Comparison of ENCODE assay signal across 22 mouse cellular contexts in the genomic region with DNA sequence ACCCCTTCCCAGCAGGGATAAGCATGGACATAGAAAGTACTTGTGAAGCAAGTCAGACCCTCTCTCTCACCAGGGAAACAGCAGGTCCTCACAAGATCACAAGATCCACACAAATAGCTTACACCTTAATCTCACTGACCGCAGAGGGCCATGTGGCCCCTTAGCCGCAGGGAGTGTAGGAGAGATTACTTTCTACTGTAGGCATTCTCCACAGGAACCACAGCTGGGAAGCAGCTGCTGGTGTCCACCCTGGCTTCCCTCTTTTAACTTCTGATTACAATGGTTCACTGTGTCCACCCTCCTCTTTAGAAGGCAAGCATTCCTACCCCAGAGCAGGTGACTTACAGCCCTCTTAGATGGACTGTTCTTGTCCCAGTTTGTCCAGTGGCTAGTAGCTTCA. TPM values are rescaled to one million over a fixed set of nuclear protein-coding genes. Genes with fewer than 3 reads are reported as not detected.
DNase-seq lines count a peak whose midpoint lies in the region; ATAC-seq and TF ChIP-seq lines count a peak whose summit lies in the region.
"Had no signal": no experiment of that assay in that cellular context is flagged by ENCODE, and none has a peak within 500 bp of the region (broad histone marks: within the 10 kb centered on the region; RNA-seq: fewer than 3 reads in every experiment).

No protein-coding gene starts in this region.

- no peak for TF ChIP-seq CTCF in liver, postnatal 0 days (IDR thresholded peaks at IDR 0.05; ENCODE audit: low read depth)

- H3K9me3 ChIP-seq in heart, embryonic 15.5 days (replicated peaks) = no peaks in the 10 kb centered on the region
- H3K9me3 ChIP-seq in heart, embryonic 11.5 days (replicated peaks; ENCODE audit: control insufficient read depth, low read length) = no peaks in the 10 kb centered on the region
- H3K9me3 ChIP-seq in liver, postnatal 0 days (ENCODE audit: low read length) = no peaks in the 10 kb centered on the region
- no peaks in the 10 kb centered on the region for H3K9me3 ChIP-seq in forebrain, embryonic 16.5 days (ENCODE audit: control insufficient read depth, low read length)
- H3K9me3 ChIP-seq: embryonic facial prominence, embryonic 12.5 days; hindbrain, embryonic 13.5 days; stomach, embryonic 15.5 days had no signal

- DNase-seq in MEL-GATA-1-ER (ENCODE audit: extremely low read depth, low read depth) (peak; percentile 38), liver (peak; percentile 57)
- DNase-seq in liver, postnatal 0 days = no peak
- DNase-seq in right cerebral cortex, postnatal 36 days (ENCODE audit: low spot score in 2 of 2) = no peak
- DNase-seq: cerebellum, adult 2 months; forebrain, postnatal 0 days; gastrocnemius, postnatal 36 days; heart, postnatal 10 days; kidney, adult 9 months; kidney, postnatal 25 days; lung, adult 18-20 months; lung, postnatal 14 days; right cerebral cortex, postnatal 25 days; thymus, adult 2 months had no signal

- ATAC-seq in heart, embryonic 15.5 days (replicated peaks; ENCODE audit: insufficient number of reproducible peaks, insufficient read depth, low FRiP score, low read depth) = no peak
- ATAC-seq in heart, embryonic 11.5 days (replicated peaks; ENCODE audit: insufficient number of reproducible peaks, low FRiP score, low TSS enrichment) = no peak
- no peak for ATAC-seq in liver, postnatal 0 days
- no peak for ATAC-seq in forebrain, embryonic 16.5 days
- ATAC-seq: forebrain, postnatal 0 days; inflammation-experienced regulatory T-cells, adult 6 months had no signal

- no peak overlapping the region for H3K4me3 ChIP-seq in heart, embryonic 15.5 days
- H3K4me3 ChIP-seq in heart, embryonic 11.5 days (ENCODE audit: low read depth, low read length) = no peak overlapping the region
- no peak overlapping the region for H3K4me3 ChIP-seq in liver, postnatal 0 days (ENCODE audit: low read depth, low read length)
- H3K4me3 ChIP-seq in forebrain, embryonic 16.5 days (replicated peaks; ENCODE audit: low read length) = no peak overlapping the region
- H3K4me3 ChIP-seq: embryonic facial prominence, embryonic 12.5 days; hindbrain, embryonic 13.5 days; stomach, embryonic 15.5 days had no signal

- no peaks in the 10 kb centered on the region for H3K36me3 ChIP-seq in heart, embryonic 15.5 days
- H3K36me3 ChIP-seq in heart, embryonic 11.5 days (ENCODE audit: control insufficient read depth, insufficient read depth, low read length) = no peaks in the 10 kb centered on the region
- no peaks in the 10 kb centered on the region for H3K36me3 ChIP-seq in liver, postnatal 0 days (replicated peaks; ENCODE audit: insufficient read depth, low read length)
- H3K36me3 ChIP-seq in forebrain, embryonic 16.5 days (ENCODE audit: control insufficient read depth, insufficient read depth) = no peaks in the 10 kb centered on the region
- H3K36me3 ChIP-seq: embryonic facial prominence, embryonic 12.5 days; hindbrain, embryonic 13.5 days; stomach, embryonic 15.5 days had no signal

- peaks cover 27% of the 10 kb centered on the region for H3K4me1 ChIP-seq in heart, embryonic 15.5 days (replicated peaks)
- peaks cover 15% of the 10 kb centered on the region; the same call in 1 of the 2 replicates for H3K4me1 ChIP-seq in heart, embryonic 11.5 days (ENCODE audit: control insufficient read depth, insufficient read depth, low read length)
- H3K4me1 ChIP-seq in liver, postnatal 0 days (ENCODE audit: insufficient read depth) = peaks cover 15% of the 10 kb centered on the region
- peaks cover 15% of the 10 kb centered on the region for H3K4me1 ChIP-seq in forebrain, embryonic 16.5 days (replicated peaks; ENCODE audit: control insufficient read depth, insufficient read depth, low read length)

- WGBS in heart, embryonic 15.5 days = 23% methylated on average over 2 of the region's 2 CpGs
- 23% methylated on average over 2 of the region's 2 CpGs for WGBS in heart, embryonic 11.5 days (ENCODE audit: insufficient replicate concordance)
- 37% methylated on average over 2 of the region's 2 CpGs for whole genome bisulfite sequencing in liver, postnatal 0 days (ENCODE audit: insufficient replicate concordance)
- WGBS in forebrain, embryonic 16.5 days = 55% methylated on average over 2 of the region's 2 CpGs

- peak overlapping the region; percentile 42 for H3K27ac ChIP-seq in heart, embryonic 15.5 days
- no peak overlapping the region for H3K27ac ChIP-seq in heart, embryonic 11.5 days (ENCODE audit: low read depth, low read length)
- H3K27ac ChIP-seq in liver, postnatal 0 days (ENCODE audit: low read depth) = no peak overlapping the region
- H3K27ac ChIP-seq in forebrain, embryonic 16.5 days (ENCODE audit: low read length) = no peak overlapping the region
- H3K27ac ChIP-seq: embryonic facial prominence, embryonic 12.5 days; hindbrain, embryonic 13.5 days; stomach, embryonic 15.5 days had no signal

- no peaks in the 10 kb centered on the region for H3K27me3 ChIP-seq in heart, embryonic 15.5 days
- no peaks in the 10 kb centered on the region for H3K27me3 ChIP-seq in heart, embryonic 11.5 days (ENCODE audit: control insufficient read depth, insufficient read depth, low read length)
- H3K27me3 ChIP-seq in liver, postnatal 0 days (ENCODE audit: insufficient read depth, low read length) = no peaks in the 10 kb centered on the region
- H3K27me3 ChIP-seq in forebrain, embryonic 16.5 days (replicated peaks; ENCODE audit: control insufficient read depth, insufficient read depth, low read length) = no peaks in the 10 kb centered on the region
- H3K27me3 ChIP-seq: embryonic facial prominence, embryonic 12.5 days; hindbrain, embryonic 13.5 days; stomach, embryonic 15.5 days had no signal

- no peak for TF ChIP-seq EP300 in liver, postnatal 0 days (IDR thresholded peaks at IDR 0.05; ENCODE audit: low read depth)

- no peak overlapping the region for H3K4me2 ChIP-seq in heart, embryonic 15.5 days
- H3K4me2 ChIP-seq in heart, embryonic 11.5 days = no peak overlapping the region
- H3K4me2 ChIP-seq in liver, postnatal 0 days (ENCODE audit: low read depth, low read length) = no peak overlapping the region
- no peak overlapping the region for H3K4me2 ChIP-seq in forebrain, embryonic 16.5 days (ENCODE audit: low read length)
- H3K4me2 ChIP-seq: embryonic facial prominence, embryonic 12.5 days; hindbrain, embryonic 13.5 days; stomach, embryonic 15.5 days had no signal

- H3K9ac ChIP-seq in heart, embryonic 15.5 days = no peak overlapping the region
- H3K9ac ChIP-seq in heart, embryonic 11.5 days (ENCODE audit: low read depth, low read length) = no peak overlapping the region
- peak overlapping the region; percentile 14; the same call in 1 of the 2 replicates for H3K9ac ChIP-seq in liver, postnatal 0 days (replicated peaks)
- H3K9ac ChIP-seq in forebrain, embryonic 16.5 days (replicated peaks; ENCODE audit: low read depth, low read length) = no peak overlapping the region
- H3K9ac ChIP-seq: embryonic facial prominence, embryonic 12.5 days; forebrain, postnatal 0 days; hindbrain, embryonic 13.5 days; stomach, embryonic 15.5 days had no signal

RNA-seq across cellular contexts. Expression of a gene that starts 2.4 kb away (rescaled TPM):
- 49.9 and 50.2 TPM in 2 replicates for polyA plus RNA-seq in heart, embryonic 15.5 days (2015; fragmentation: Nextera tagmentation; extraction: Ambion mirVana)
- polyA plus RNA-seq in heart, embryonic 11.5 days (2014; fragmentation: Nextera tagmentation; extraction: Ambion mirVana) = 51.8 and 53.5 TPM in 2 replicates
- polyA plus RNA-seq in liver, postnatal 0 days (2015; fragmentation: Nextera tagmentation; extraction: Ambion mirVana) = 48.5 and 48.7 TPM in 2 replicates
- 55.9 and 57.8 TPM in 2 replicates for polyA plus RNA-seq in forebrain, embryonic 16.5 days (2015; fragmentation: Nextera tagmentation; extraction: Ambion mirVana)

RNA-seq across cellular contexts. Expression of a gene that starts 22.0 kb away (rescaled TPM):
- polyA plus RNA-seq in heart, embryonic 15.5 days (2015; fragmentation: Nextera tagmentation; extraction: Ambion mirVana) = 3.5 and 4.1 TPM in 2 replicates
- 4.2 and 5.3 TPM in 2 replicates for polyA plus RNA-seq in heart, embryonic 11.5 days (2014; fragmentation: Nextera tagmentation; extraction: Ambion mirVana)
- 26.7 and 27.1 TPM in 2 replicates for polyA plus RNA-seq in liver, postnatal 0 days (2015; fragmentation: Nextera tagmentation; extraction: Ambion mirVana)
- polyA plus RNA-seq in forebrain, embryonic 16.5 days (2015; fragmentation: Nextera tagmentation; extraction: Ambion mirVana) = 1.7 and 1.8 TPM in 2 replicates

RNA-seq across cellular contexts. Expression of a gene that starts 33.7 kb away (rescaled TPM):
- polyA plus RNA-seq in heart, embryonic 15.5 days (2015; fragmentation: Nextera tagmentation; extraction: Ambion mirVana) = 0.35 TPM in 1 of 2 replicates, not detected in the other
- not detected in 2 replicates for polyA plus RNA-seq in heart, embryonic 11.5 days (2014; fragmentation: Nextera tagmentation; extraction: Ambion mirVana)
- polyA plus RNA-seq in liver, postnatal 0 days (2015; fragmentation: Nextera tagmentation; extraction: Ambion mirVana) = not detected in 2 replicates
- not detected in 2 replicates for polyA plus RNA-seq in forebrain, embryonic 16.5 days (2015; fragmentation: Nextera tagmentation; extraction: Ambion mirVana)
- polyA plus RNA-seq: cerebellum, adult 2 months; cortical plate, adult 2 months; embryonic facial prominence, embryonic 12.5 days; hindbrain, embryonic 13.5 days; inflammation-experienced regulatory T-cells, adult 6 months; stomach, embryonic 15.5 days; thymus, adult 2 months had no signal

Comparison
In these comparisons a context has a peak if more than half of its experiments do, and no peak if none do; other contexts are left out.
1. DNase-seq: peak in MEL-GATA-1-ER (single experiment) and liver (single experiment); none in liver, postnatal 0 days (single experiment) and right cerebral cortex, postnatal 36 days (0 of 2).